Mouse (Mus musculus) ES-E14 (cell line): ENCODE results near the gene Dscam. TPM values are rescaled to one million over a fixed set of nuclear protein-coding genes. Genes with fewer than 3 reads are reported as not detected.

Experiments
- DNase-seq: peaks from one replicate; pipeline ENCODE4 v3.0.0-alpha.2; 2013; ENCODE audit warnings: low read depth, low spot score
- H3K27ac ChIP-seq: 2 replicates; pipeline ENCODE4 v1.5.1; 2012; ENCODE audit warnings: low read depth, mild to moderate bottlenecking, low read length, moderate library complexity, mixed read lengths; ENCODE audit not compliant: poor library complexity, insufficient read depth, severe bottlenecking
- H3K36me3 ChIP-seq: 2 replicates; pipeline ENCODE4 v1.6.1; 2012; ENCODE audit warnings: mild to moderate bottlenecking, low read length, moderate library complexity, mixed read lengths; ENCODE audit not compliant: control insufficient read depth, poor library complexity, insufficient read depth, severe bottlenecking
- H3K4me1 ChIP-seq, 2 experiments: fragments of 150-350 bp in 1 of 2; sonication (generic) in 1 of 2; 2 replicates each; pipeline ENCODE4 v1.6.1; 2012; ENCODE audit warnings: low read length in 2 of 2, mild to moderate bottlenecking in 1 of 2, mixed read lengths in 1 of 2; ENCODE audit not compliant: control insufficient read depth in 2 of 2, insufficient read depth in 2 of 2, poor library complexity in 1 of 2
- H3K4me3 ChIP-seq, 2 experiments: fragments of 150-350 bp in 1 of 2; sonication (generic) in 1 of 2; 2 replicates each; pipeline ENCODE4 v1.5.1; 2012; ENCODE audit warnings: low read length in 2 of 2, low read depth in 1 of 2, mild to moderate bottlenecking in 1 of 2, mixed read lengths in 1 of 2; ENCODE audit not compliant: insufficient read depth in 1 of 2, poor library complexity in 1 of 2, severe bottlenecking in 1 of 2
- H3K9ac ChIP-seq: 2 replicates; pipeline ENCODE4 v1.6.1; 2012; ENCODE audit warnings: low read depth, mild to moderate bottlenecking, low read length, mixed read lengths; ENCODE audit not compliant: poor library complexity, insufficient read depth, severe bottlenecking
- H3K9me3 ChIP-seq: fragments of 150-350 bp; sonication (generic); 2 replicates; pipeline ENCODE4 v1.6.1; 2012; ENCODE audit warnings: low read depth, mild to moderate bottlenecking, low read length; ENCODE audit not compliant: control insufficient read depth, insufficient read depth
- CHD2 ChIP-seq: IDR thresholded peaks from 2 replicates; pipeline ENCODE4 v1.6.1; 2014; ENCODE audit warnings: mild to moderate bottlenecking, low read depth, low read length, inconsistent platforms
- HCFC1 ChIP-seq: IDR thresholded peaks from 2 replicates; pipeline ENCODE4 v1.6.1; 2012; ENCODE audit warnings: low read length, inconsistent platforms, borderline replicate concordance; ENCODE audit not compliant: insufficient read depth
- MAFK ChIP-seq: IDR thresholded peaks from 2 replicates; pipeline ENCODE4 v1.6.1; 2014; ENCODE audit warnings: mild to moderate bottlenecking, low read depth, low read length, inconsistent platforms; ENCODE audit not compliant: insufficient read depth
- ZC3H11A ChIP-seq: IDR thresholded peaks from 2 replicates; pipeline ENCODE4 v1.6.1; 2012; ENCODE audit warnings: low read depth, mild to moderate bottlenecking, inconsistent platforms, low read length, borderline replicate concordance
- ZNF384 ChIP-seq: IDR thresholded peaks from 2 replicates; pipeline ENCODE4 v1.6.1; 2012; ENCODE audit warnings: low read depth, low read length, inconsistent platforms
- in situ Hi-C, 2 experiments: fragments of 600-800 bp; cut with MboI; formaldehyde crosslinking; loops; one replicate each; pipeline ENCODE4 v1.15.1; 2025; ENCODE audit warnings: low sequenced_read_pairs in 2 of 2, inconsistent platforms in 1 of 2; ENCODE audit not compliant: unreplicated experiment in 2 of 2
- total RNA-seq: library from RNA; depleted of rRNA; stranded (reverse); fragments of 300-350 nt; gene quantifications from 2 replicates; pipeline ENCODE4 v1.2.3, GENCODE M21; 2012

Dscam gene
- total RNA-seq, 1 experiment = 0.04 TPM

GRCm38 (mm10) chr16:96759081-96759603 lies 411.4 kb downstream of the Dscam start:
- H3K9me3 ChIP-seq = no peaks in the 10 kb centered on the region
- H3K27ac ChIP-seq = peak overlapping the region; percentile 78; the same call in 1 of the 2 replicates
- TF ChIP-seq ZNF384 = no peak
- TF ChIP-seq ZC3H11A = no peak
- TF ChIP-seq HCFC1 = no peak
- no peak for TF ChIP-seq MAFK
- TF ChIP-seq CHD2 = no peak
- H3K4me1 ChIP-seq = peaks cover 0 to 21% of the 10 kb centered on the region in 2 experiments; a peak in 3 of 4 replicates
- in situ Hi-C loops = no loop called here
- H3K4me3 ChIP-seq = no peak overlapping the region
- no peak overlapping the region for H3K9ac ChIP-seq
- DNase-seq = peak; percentile 21
- no peaks in the 10 kb centered on the region for H3K36me3 ChIP-seq

GRCm38 (mm10) chr16:96758381-96758780 lies 412.2 kb downstream of the Dscam start:
- H3K36me3 ChIP-seq = no peaks in the 10 kb centered on the region
- H3K9me3 ChIP-seq = no peaks in the 10 kb centered on the region
- H3K9ac ChIP-seq = no peak overlapping the region
- no peak for DNase-seq
- H3K4me3 ChIP-seq = no peak overlapping the region
- H3K27ac ChIP-seq = peak overlapping the region; percentile 78
- in situ Hi-C loops = no loop called here
- TF ChIP-seq HCFC1 (no peak), MAFK (no peak), ZNF384 (no peak), CHD2 (no peak)
- H3K4me1 ChIP-seq = peaks cover 0 to 21% of the 10 kb centered on the region in 2 experiments; a peak in 3 of 4 replicates

- peak; percentile 27 for DNase-seq
- Histone ChIP-seq H3K9me3 (no peaks in the 10 kb centered on the region), H3K4me1 (peaks cover 0 to 21% of the 10 kb centered on the region in 2 experiments; a peak in 3 of 4 replicates), H3K27ac (peak overlapping the region; percentile 78; the same call in 1 of the 2 replicates), H3K4me3 (peak overlapping the region in 1 of 2 experiments; percentile 2; a peak in 1 of 4 replicates), H3K36me3 (no peaks in the 10 kb centered on the region), H3K9ac (no peak overlapping the region)
- in situ Hi-C loops = no loop called here
- TF ChIP-seq HCFC1 (no peak), CHD2 (no peak), ZNF384 (no peak), ZC3H11A (no peak), MAFK (no peak)
Measured at GRCm38 (mm10) chr16:96757588-96758313, 412.8 kb downstream of the Dscam start.

GRCm38 (mm10) chr16:96756994-96757393 lies 413.6 kb downstream of the Dscam start:
- Histone ChIP-seq H3K27ac (no peak overlapping the region), H3K36me3 (no peaks in the 10 kb centered on the region), H3K4me1 (peaks cover 0 to 21% of the 10 kb centered on the region in 2 experiments; a peak in 3 of 4 replicates), H3K9me3 (no peaks in the 10 kb centered on the region), H3K4me3 (no peak overlapping the region), H3K9ac (no peak overlapping the region)
- TF ChIP-seq HCFC1 (no peak), MAFK (no peak), ZC3H11A (no peak), CHD2 (no peak), ZNF384 (no peak)
- in situ Hi-C loops = no loop called here
- no peak for DNase-seq
